In genomic region chr15:11159386-11159785, GRCm38 (mm10) we compare ENCODE assay signal across 22 mouse cellular contexts.
DNase-seq lines count a peak whose midpoint lies in the region; ATAC-seq lines count a peak whose summit lies in the region.
"Had no signal": no experiment of that assay in that cellular context is flagged by ENCODE, and none has a peak within 500 bp of the region (broad histone marks: within the 10 kb centered on the region; RNA-seq: fewer than 3 reads in every experiment).

No protein-coding gene starts in this region.

- no peaks in the 10 kb centered on the region for H3K4me1 ChIP-seq in midbrain, embryonic 11.5 days (ENCODE audit: control insufficient read depth, insufficient read depth, low read length)
- H3K4me1 ChIP-seq in midbrain, embryonic 16.5 days (ENCODE audit: control insufficient read depth, insufficient read depth, low read length), result no peaks in the 10 kb centered on the region
- H3K4me1 ChIP-seq: embryonic facial prominence, embryonic 12.5 days; forebrain, embryonic 13.5 days had no signal

- H3K9me3 ChIP-seq in midbrain, embryonic 11.5 days (ENCODE audit: control insufficient read depth, low read length), result no peaks in the 10 kb centered on the region
- no peaks in the 10 kb centered on the region for H3K9me3 ChIP-seq in midbrain, embryonic 16.5 days (replicated peaks; ENCODE audit: control insufficient read depth, low read length, poor library complexity, severe bottlenecking)
- H3K9me3 ChIP-seq: embryonic facial prominence, embryonic 12.5 days; forebrain, embryonic 13.5 days; G1E; heart, embryonic 10.5 days; hindbrain, embryonic 13.5 days had no signal

- H3K4me3 ChIP-seq in midbrain, embryonic 11.5 days (ENCODE audit: low read depth, low read length), result no peak overlapping the region
- H3K4me3 ChIP-seq in midbrain, embryonic 16.5 days (ENCODE audit: low read depth, low read length), result no peak overlapping the region
- H3K4me3 ChIP-seq: embryonic facial prominence, embryonic 12.5 days; forebrain, embryonic 13.5 days; heart, embryonic 10.5 days; hindbrain, embryonic 13.5 days had no signal

- WGBS in midbrain, embryonic 11.5 days, result 75% methylated on average over 6 of the region's 6 CpGs
- WGBS in midbrain, embryonic 16.5 days, result 81% methylated on average over 6 of the region's 6 CpGs

- no peak for DNase-seq in frontal cortex, postnatal 25 days (ENCODE audit: low spot score in 2 of 2)
- peak; percentile 73 for DNase-seq in midbrain, embryonic 11.5 days (ENCODE audit: low spot score, missing footprints)
- DNase-seq in brain, adult 2 months (ENCODE audit: low read depth, low spot score), result peak; percentile 73
- DNase-seq in cerebellum, postnatal 4 days (ENCODE audit: low spot score in 2 of 2), result no peak
- DNase-seq in layer of hippocampus, postnatal 36 days, result no peak
- DNase-seq: adrenal gland, adult 8-10 months; adrenal gland, postnatal 36 days; cerebellum, adult 11 months; cerebellum, adult 8-10 months; cerebellum, postnatal 14 days; forebrain, postnatal 0 days; gastrocnemius, postnatal 36 days; heart, adult 18-20 months; heart, postnatal 10 days had no signal

- peak; percentile 95 for ATAC-seq in frontal cortex, adult (ENCODE audit: low TSS enrichment)
- no peak for ATAC-seq in midbrain, embryonic 11.5 days (ENCODE audit: low FRiP score)
- ATAC-seq in midbrain, embryonic 16.5 days, result no peak
- ATAC-seq: forebrain, embryonic 13.5 days; forebrain, postnatal 0 days; hindbrain, postnatal 0 days had no signal

- no peak overlapping the region for H3K9ac ChIP-seq in midbrain, embryonic 11.5 days (ENCODE audit: low read length)
- no peak overlapping the region for H3K9ac ChIP-seq in midbrain, embryonic 16.5 days (ENCODE audit: low read depth, low read length)
- H3K9ac ChIP-seq: embryonic facial prominence, embryonic 12.5 days; forebrain, embryonic 13.5 days; forebrain, postnatal 0 days; hindbrain, embryonic 13.5 days had no signal

- H3K27ac ChIP-seq in midbrain, embryonic 11.5 days (ENCODE audit: low read depth, low read length), result no peak overlapping the region
- H3K27ac ChIP-seq in midbrain, embryonic 16.5 days (ENCODE audit: low read length), result no peak overlapping the region
- H3K27ac ChIP-seq: embryonic facial prominence, embryonic 12.5 days; forebrain, embryonic 13.5 days; heart, embryonic 10.5 days; hindbrain, embryonic 13.5 days; hindbrain, postnatal 0 days had no signal

- H3K4me2 ChIP-seq in midbrain, embryonic 11.5 days, result no peak overlapping the region
- H3K4me2 ChIP-seq in midbrain, embryonic 16.5 days (ENCODE audit: low read length), result no peak overlapping the region
- H3K4me2 ChIP-seq: embryonic facial prominence, embryonic 12.5 days; forebrain, embryonic 13.5 days; hindbrain, embryonic 13.5 days had no signal

- no peaks in the 10 kb centered on the region for H3K27me3 ChIP-seq in midbrain, embryonic 11.5 days (ENCODE audit: control insufficient read depth, insufficient read depth, low read length)
- H3K27me3 ChIP-seq in midbrain, embryonic 16.5 days (ENCODE audit: control insufficient read depth, insufficient read depth, low read depth, low read length), result no peaks in the 10 kb centered on the region
- H3K27me3 ChIP-seq: embryonic facial prominence, embryonic 12.5 days; forebrain, embryonic 13.5 days; hindbrain, embryonic 13.5 days had no signal

- H3K36me3 ChIP-seq in midbrain, embryonic 11.5 days (ENCODE audit: control insufficient read depth, insufficient read depth, low read length), result no peaks in the 10 kb centered on the region
- H3K36me3 ChIP-seq in midbrain, embryonic 16.5 days (ENCODE audit: control insufficient read depth, insufficient read depth, low read length), result no peaks in the 10 kb centered on the region
- H3K36me3 ChIP-seq: embryonic facial prominence, embryonic 12.5 days; G1E; heart, embryonic 10.5 days; hindbrain, embryonic 13.5 days had no signal

Comparison
In these comparisons a context has a peak if more than half of its experiments do, and no peak if none do; other contexts are left out.
1. DNase-seq: peak in midbrain, embryonic 11.5 days (single experiment) and brain, adult 2 months (single experiment); none in frontal cortex, postnatal 25 days (0 of 2), cerebellum, postnatal 4 days (0 of 2) and layer of hippocampus, postnatal 36 days (0 of 2).